Mouse (Mus musculus) cerebellum, adult 2 months (tissue): ENCODE measurements around the gene Scarb2. TPM values are rescaled to one million over a fixed set of nuclear protein-coding genes. Genes with fewer than 3 reads are reported as not detected.
A peak's percentile ranks its signal among the peaks of the same experiment; 100 is the strongest.
"Not testable (repeated sequence)": the region's sequence is repeated elsewhere in the genome, so short reads cannot be mapped to it uniquely, and the experiment has no call there.

Source experiments
- DNase-seq, 2 experiments: peaks; one replicate each; pipeline ENCODE4 v3.0.0; 2021
- H3K27ac ChIP-seq: fragments of 200-500 bp; 2 replicates; pipeline ENCODE4 v1.5.1; 2012; ENCODE audit warnings: low read length, control low read depth, inconsistent platforms; ENCODE audit not compliant: insufficient read depth
- H3K27me3 ChIP-seq: fragments of 200-500 bp; 2 replicates; pipeline ENCODE4 v1.6.1; 2012; ENCODE audit warnings: inconsistent platforms, mild to moderate bottlenecking, low read length, moderate library complexity; ENCODE audit not compliant: control insufficient read depth, insufficient read depth
- H3K4me1 ChIP-seq: fragments of 200-500 bp; 2 replicates; pipeline ENCODE4 v1.6.1; 2011; ENCODE audit warnings: low read length; ENCODE audit not compliant: control insufficient read depth, insufficient read depth
- H3K4me3 ChIP-seq: fragments of 200-500 bp; replicated peaks from 2 replicates; pipeline ENCODE3; 2011; ENCODE audit warnings: mild to moderate bottlenecking, low read depth, low read length, control low read depth; ENCODE audit not compliant: insufficient read depth
- CTCF ChIP-seq: fragments of 200-500 bp; IDR thresholded peaks from 2 replicates; pipeline ENCODE4 v1.5.1; 2011; ENCODE audit warnings: low read depth, mild to moderate bottlenecking, control low read depth, low read length, moderate library complexity, borderline replicate concordance; ENCODE audit not compliant: insufficient read depth
- POLR2A ChIP-seq: fragments of 200-500 bp; IDR thresholded peaks from 2 replicates; pipeline ENCODE4 v1.6.1; 2011; ENCODE audit warnings: low read length, control low read depth, borderline replicate concordance; ENCODE audit not compliant: insufficient read depth
- WGBS: fragments of 180-500 bp; shearing (Covaris S2); methylation state at CpG from one replicate; pipeline ENCODE4 v1.1.7; 2018; 5-methylcytosine and 5-hydroxymethylcytosine counted together
- polyA plus RNA-seq: library from polyadenylated mRNA; depleted of rRNA; stranded (reverse); fragments of >200 nt; gene quantifications from 2 replicates; pipeline ENCODE4 v1.2.3, GENCODE M21; 2012; rRNA removed

The Scarb2 gene
- polyA plus RNA-seq = 67.3 and 72.1 TPM in 2 replicates

DNA sequence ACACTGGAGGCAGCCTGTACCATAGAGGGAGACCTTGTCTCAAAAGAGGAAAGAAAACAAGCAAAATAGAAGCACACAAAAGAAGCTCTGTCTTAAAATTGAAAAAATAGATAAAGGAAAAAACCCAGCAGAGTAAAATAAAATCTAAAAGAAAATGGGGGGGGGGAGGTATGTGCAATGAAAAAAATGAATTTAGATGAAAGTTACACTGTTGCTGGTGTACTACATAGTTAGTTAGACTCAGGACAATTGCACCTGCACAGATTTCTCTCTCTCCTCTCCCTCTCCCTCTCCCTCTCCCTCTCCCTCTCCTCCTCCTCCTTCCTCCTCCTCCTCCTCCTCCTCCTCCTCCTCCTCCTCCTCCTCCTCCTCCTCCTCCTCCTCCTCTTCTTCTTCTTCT is at the start of gene Scarb2:
Gene Scarb2, minus strand, starts transcription at position 101 of the 400 bp plus-strand sequence.
- no peak for TF ChIP-seq POLR2A
- TF ChIP-seq CTCF = no peak
- Histone ChIP-seq H3K27ac (peak within 1 kb of the TSS; percentile 76), H3K27me3 (no peaks in the 10 kb centered on the region), H3K4me1 (peaks cover 10% of the 10 kb centered on the region; the same call in 1 of the 2 replicates), H3K4me3 (peak within 1 kb of the TSS; percentile 65)
- no peak for DNase-seq

DNA sequence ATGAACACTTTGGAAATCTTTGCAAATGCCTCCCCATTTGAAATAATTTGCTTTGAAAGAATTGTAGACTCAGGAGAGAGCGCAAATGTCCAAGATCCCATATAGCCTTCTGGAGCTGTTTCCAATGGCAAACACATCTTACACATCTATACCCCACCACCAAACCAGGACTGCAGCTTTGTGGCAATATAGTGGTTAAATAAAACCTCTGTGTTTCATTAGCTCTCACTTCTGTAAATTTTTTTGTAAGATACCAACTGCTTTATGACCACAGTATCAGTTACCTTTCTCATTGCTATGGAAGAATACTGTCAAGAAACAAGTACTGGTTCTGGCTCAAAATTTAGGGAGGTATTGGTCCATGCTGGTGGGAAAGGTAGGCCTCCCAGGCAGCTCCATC is 49.3 kb upstream of the Scarb2 start:
- WGBS = 97% methylated on average over 1 of the region's 1 CpGs
- DNase-seq = no peak
- H3K27me3 ChIP-seq = no peaks in the 10 kb centered on the region
- H3K4me1 ChIP-seq = no peaks in the 10 kb centered on the region
- no peak overlapping the region for H3K27ac ChIP-seq
- TF ChIP-seq POLR2A (no peak), CTCF (no peak)
- H3K4me3 ChIP-seq = no peak overlapping the region

DNA sequence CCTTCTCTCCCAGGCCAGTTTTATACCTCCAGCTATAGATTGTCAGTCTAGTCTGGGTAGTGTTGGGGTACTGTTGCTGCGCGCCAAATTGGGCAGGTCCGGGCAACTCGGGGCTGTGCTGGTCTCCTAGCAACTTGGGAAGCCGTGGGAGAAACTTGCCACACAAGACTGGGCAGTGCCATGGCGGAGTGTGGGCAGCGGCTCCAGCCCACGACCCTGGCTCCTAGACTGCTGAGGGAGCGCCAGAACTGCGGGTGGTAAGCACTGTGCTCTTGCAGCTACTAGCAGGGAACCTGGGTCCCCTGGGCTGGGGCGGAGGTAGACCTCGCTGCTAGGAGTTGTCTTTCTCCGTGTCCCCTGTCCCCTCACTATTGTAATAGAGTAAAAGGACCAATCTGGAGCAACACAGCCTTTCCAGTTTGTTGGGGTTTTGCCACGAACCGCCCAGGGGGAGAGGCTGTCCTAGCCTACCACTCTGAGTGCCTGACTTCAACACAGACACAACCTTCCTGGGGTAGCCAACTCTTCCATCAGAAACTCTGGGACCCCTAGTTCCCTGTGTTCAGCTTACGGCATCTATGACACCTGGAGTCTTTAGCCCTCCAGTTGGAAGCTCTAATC is 48.4 kb upstream of the Scarb2 start, which contains the start of gene Fam47e:
Gene Fam47e, plus strand, starts transcription at position 179 of the 621 bp plus-strand sequence.
- DNase-seq = peak in 1 of 2 experiments; percentile 8
- TF ChIP-seq CTCF = no peak
- TF ChIP-seq POLR2A = no peak
- no peak within 1 kb of the TSS for H3K27ac ChIP-seq
- 10% methylated on average over 16 of the region's 16 CpGs for WGBS
- no peak within 1 kb of the TSS for H3K4me3 ChIP-seq
- no peaks in the 10 kb centered on the region for H3K27me3 ChIP-seq
- H3K4me1 ChIP-seq = no peaks in the 10 kb centered on the region

DNA sequence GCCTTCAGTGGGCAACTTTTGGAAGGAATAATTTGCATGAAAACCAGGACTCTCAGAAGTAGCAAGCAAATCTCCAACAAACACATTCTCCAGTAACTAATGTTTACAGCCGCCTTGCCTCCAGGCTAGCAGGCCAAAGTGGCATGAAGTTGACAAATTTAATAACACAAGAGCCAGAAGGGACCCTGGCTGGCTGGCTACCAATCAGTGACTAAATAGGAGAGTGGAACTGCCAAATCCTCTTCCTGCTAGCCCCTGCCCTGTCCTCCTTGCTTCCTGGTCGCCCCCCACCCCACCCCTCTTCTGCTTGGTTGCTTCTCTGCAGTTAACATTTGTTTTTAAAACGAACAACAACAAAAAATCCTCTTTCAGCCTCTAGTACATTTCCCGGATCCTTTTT is 47.8 kb upstream of the Scarb2 start:
- no peak overlapping the region for H3K4me3 ChIP-seq
- no peaks in the 10 kb centered on the region for H3K27me3 ChIP-seq
- DNase-seq = no peak
- no peak overlapping the region for H3K27ac ChIP-seq
- no peak for TF ChIP-seq CTCF
- no peak for TF ChIP-seq POLR2A
- WGBS = 26% methylated on average over 4 of the region's 4 CpGs
- H3K4me1 ChIP-seq = no peaks in the 10 kb centered on the region

DNA sequence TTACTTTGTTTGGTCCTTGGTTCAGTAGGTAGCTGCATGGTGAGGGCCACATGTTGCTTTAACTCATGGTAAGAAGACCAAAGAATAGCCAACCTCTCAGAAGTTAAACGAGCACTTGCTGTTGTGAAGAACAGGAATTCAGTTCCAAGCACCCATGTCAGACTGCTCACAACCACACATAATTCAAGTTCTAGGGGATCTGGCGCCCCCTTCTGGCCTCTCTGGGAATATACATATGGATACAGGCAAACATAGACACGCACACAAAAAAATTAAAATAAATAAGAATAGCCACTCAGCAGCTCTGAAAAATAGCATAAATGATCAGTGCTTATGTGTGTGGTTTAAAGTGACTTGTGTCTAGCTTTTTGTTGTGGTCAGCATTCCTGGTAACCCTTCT is 47.3 kb upstream of the Scarb2 start:
- 69% methylated on average over 3 of the region's 3 CpGs for WGBS

DNA sequence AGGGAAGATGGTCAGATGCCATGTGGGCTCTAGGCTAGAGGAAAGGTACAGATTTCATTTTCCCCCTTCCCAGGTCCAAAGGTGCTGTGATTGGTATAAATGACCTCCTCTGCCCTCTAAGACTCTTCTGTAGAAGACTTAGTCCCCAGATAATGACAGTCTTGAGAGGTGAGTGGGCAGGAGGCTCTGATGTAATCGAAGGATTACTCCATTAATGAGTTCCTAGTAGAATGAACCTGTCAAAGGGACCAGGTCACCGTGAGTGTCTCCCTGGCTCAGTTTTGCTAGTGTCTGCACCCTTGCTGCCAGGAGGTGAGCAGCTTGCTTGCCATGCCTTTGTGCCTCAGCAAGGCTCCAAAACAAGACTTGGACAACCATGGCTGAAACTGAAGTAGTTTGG is 46.0 kb upstream of the Scarb2 start:
- 86% methylated on average over 2 of the region's 2 CpGs for WGBS
- DNase-seq = no peak
- no peak for TF ChIP-seq CTCF
- no peak for TF ChIP-seq POLR2A
- no peak overlapping the region for H3K27ac ChIP-seq
- no peaks in the 10 kb centered on the region for H3K27me3 ChIP-seq
- H3K4me3 ChIP-seq = no peak overlapping the region
- H3K4me1 ChIP-seq = no peaks in the 10 kb centered on the region

More for the DNA sequence above, 47.3 kb upstream of the Scarb2 start:
- H3K27ac ChIP-seq = no peak overlapping the region
- DNase-seq = no peak
- H3K4me1 ChIP-seq = no peaks in the 10 kb centered on the region
- TF ChIP-seq CTCF = no peak
- no peak for TF ChIP-seq POLR2A
- H3K4me3 ChIP-seq = no peak overlapping the region
- no peaks in the 10 kb centered on the region for H3K27me3 ChIP-seq

DNA sequence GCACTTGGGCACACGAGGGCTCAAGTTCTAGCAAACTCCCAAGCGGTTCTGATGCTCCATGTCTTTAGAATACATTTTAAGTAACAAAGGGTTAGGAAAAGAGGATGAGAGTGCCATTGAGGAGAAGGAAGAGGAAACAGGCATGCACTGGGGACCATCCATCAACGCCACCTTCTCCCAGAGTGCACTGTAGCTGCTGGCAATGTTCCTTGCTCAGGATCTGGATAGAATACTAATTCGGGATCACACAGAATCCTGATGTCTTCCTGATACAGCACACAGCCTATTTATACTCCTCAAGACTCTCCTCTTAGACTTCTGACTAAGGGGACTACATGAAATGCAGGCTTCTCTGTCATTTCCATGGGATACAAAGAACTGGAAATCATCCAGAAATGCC is 33.1 kb upstream of the Scarb2 start:
- no peak for TF ChIP-seq POLR2A
- TF ChIP-seq CTCF = no peak
- H3K4me1 ChIP-seq = no peaks in the 10 kb centered on the region
- 56% methylated on average over 4 of the region's 4 CpGs for WGBS
- no peak for DNase-seq
- no peak overlapping the region for H3K27ac ChIP-seq
- no peaks in the 10 kb centered on the region for H3K27me3 ChIP-seq
- H3K4me3 ChIP-seq = no peak overlapping the region

DNA sequence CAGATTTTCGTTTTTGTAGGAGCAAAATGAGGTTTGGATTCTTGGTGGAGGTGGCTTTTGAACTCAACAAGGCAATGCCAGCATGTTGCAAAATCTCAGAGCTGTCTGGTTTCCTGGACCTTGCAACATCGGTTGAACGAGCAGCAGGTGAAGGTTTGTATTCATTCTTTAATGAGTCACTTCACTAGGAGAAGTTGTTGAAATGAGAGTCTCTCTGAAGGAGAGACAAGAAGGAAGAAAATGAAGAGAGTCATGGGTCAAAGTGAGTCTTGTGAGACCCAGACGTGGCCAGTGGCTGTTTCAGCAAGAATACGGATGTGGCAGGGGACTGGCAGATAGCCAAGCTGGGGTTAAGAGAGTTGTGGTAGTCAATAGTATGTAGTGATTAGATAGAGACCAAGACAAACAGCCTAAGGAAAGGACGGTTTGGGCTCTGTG is 18.2 kb upstream of the Scarb2 start:
- no peak for DNase-seq
- H3K27ac ChIP-seq = no peak overlapping the region
- WGBS = 65% methylated on average over 6 of the region's 6 CpGs
- TF ChIP-seq CTCF = no peak
- no peaks in the 10 kb centered on the region for H3K27me3 ChIP-seq
- H3K4me1 ChIP-seq = no peaks in the 10 kb centered on the region
- no peak overlapping the region for H3K4me3 ChIP-seq

DNA sequence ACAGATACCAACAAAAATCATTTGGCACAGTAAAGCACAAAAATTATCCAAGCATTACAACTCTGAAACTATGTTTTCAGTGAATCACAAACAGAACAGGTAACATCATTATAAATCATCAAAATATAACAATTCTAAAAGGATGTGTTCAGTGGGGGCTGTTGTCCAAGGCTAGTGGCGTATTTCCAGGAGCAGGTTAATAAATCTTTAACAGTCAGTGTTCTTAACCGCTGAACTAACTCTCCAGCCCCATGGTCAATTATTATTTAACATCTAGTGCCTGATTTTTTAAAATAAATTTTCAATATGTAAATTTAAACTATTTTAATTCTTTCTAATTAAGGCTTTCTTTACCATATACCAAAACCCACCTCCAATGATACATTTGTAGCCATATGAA is 14.5 kb upstream of the Scarb2 start:
- not testable (repeated sequence) for H3K4me1 ChIP-seq, DNase-seq, H3K27me3 ChIP-seq, H3K27ac ChIP-seq, H3K4me3 ChIP-seq
- WGBS = 82% methylated on average over 2 of the region's 2 CpGs
